Mouse (Mus musculus): ENCODE data around the gene Map4. TPM values are rescaled to one million over a fixed set of nuclear protein-coding genes. Genes with fewer than 3 reads are reported as not detected.
"Not testable (repeated sequence)": the region's sequence is repeated elsewhere in the genome, so short reads cannot be mapped to it uniquely, and the experiment has no call there.

The Map4 gene
- total RNA-seq, 2 experiments from 2014 or later, result 578 to 579 TPM

DNA sequence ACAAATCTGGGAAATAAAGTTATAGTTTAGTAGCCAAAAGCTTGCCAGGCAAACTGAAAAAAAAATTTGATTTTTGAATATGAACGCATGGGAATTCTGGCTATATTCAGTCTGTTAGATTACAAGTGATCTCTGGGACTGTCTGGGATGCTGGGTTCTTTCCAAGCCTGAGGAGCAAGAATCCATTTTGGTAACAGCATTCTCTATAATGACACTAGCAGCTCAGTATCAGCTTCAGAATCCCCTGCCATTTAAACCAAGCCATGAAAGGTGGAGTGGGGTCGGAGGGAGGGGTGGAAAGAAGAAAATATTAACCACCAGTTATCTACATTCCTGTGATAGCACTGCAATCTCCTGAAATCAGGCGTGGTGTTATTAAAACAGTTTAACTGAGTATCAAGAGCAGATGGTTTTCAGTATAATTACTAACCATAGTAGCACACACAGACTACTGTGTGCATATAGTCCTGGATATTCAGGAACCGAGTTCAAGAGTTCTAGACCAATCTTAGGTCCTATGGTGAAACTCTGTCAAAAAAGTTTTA is 38.6 kb downstream of the Map4 start:
- TF ChIP-seq CTCF (conservative IDR thresholded peaks at IDR 0.05), result no peak
- no peak for DNase-seq (ENCODE audit: low spot score in 2 of 2)
- Histone ChIP-seq H3K4me3 (no peak overlapping the region), H3K27ac (peak overlapping the region; percentile 76)

DNA sequence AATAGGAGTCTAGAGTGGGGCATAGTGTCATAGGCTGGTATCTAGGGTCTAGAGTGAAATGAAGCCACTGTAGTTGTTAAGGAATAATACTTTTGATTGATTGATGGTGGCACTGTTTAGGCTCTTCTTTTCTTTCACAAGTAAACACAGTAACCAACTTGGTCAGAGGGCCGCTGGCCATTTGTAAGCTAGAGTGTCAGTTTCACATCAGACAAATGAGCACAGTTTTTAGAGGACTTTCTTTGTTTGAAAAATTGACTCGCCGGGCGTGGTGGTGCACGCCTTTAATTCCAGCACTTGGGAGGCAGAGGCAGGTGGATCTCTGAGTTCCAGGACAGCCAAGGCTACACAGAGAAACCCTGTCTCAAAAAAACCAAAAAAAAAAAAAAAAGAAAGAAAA is 40.5 kb downstream of the Map4 start:
- H3K27ac ChIP-seq; H3K4me3 ChIP-seq; DNase-seq (ENCODE audit: low spot score in 2 of 2): not testable (repeated sequence)

- not testable (repeated sequence) for H3K27ac ChIP-seq; DNase-seq (ENCODE audit: low spot score in 2 of 2); H3K4me3 ChIP-seq
- TF ChIP-seq CTCF (conservative IDR thresholded peaks at IDR 0.05), result peak; percentile 33
These were observed 49.0 kb downstream of the Map4 start for GRCm38 (mm10) chr9:109980223-109980622.

DNA sequence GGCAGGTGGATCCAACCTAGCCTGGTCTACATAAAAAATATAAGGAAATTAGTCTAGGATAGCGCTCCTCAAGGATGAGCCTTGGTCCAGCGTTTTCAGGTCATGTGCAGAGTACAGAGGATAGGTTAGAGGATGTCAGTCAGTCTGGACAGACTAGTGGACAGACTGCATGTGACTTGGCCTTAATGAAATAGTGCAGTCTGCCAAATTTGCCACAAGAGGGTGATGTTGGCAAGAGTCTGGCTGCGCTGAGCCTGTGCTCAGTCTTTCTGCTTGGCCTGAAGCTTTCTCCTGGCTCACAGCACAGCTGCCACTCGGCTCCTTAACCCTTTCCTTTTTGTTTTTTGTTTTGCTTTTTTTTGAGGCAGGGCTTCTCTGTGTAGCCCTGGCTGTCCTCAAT is 54.2 kb downstream of the Map4 start:
- peak overlapping the region; percentile 75 for H3K27ac ChIP-seq
- TF ChIP-seq CTCF (conservative IDR thresholded peaks at IDR 0.05), result peak; percentile 96
- peak; percentile 72 to 81 for DNase-seq (ENCODE audit: low spot score in 2 of 2)
- no peak overlapping the region for H3K4me3 ChIP-seq

GRCm38 (mm10) chr9:109989084-109989483 is 57.8 kb downstream of the Map4 start:
- Histone ChIP-seq H3K27ac (peak overlapping the region; percentile 70), H3K4me3 (no peak overlapping the region)
- DNase-seq (ENCODE audit: low spot score in 2 of 2), result peak in 1 of 2 experiments; percentile 27
- TF ChIP-seq CTCF (conservative IDR thresholded peaks at IDR 0.05), result no peak

DNA sequence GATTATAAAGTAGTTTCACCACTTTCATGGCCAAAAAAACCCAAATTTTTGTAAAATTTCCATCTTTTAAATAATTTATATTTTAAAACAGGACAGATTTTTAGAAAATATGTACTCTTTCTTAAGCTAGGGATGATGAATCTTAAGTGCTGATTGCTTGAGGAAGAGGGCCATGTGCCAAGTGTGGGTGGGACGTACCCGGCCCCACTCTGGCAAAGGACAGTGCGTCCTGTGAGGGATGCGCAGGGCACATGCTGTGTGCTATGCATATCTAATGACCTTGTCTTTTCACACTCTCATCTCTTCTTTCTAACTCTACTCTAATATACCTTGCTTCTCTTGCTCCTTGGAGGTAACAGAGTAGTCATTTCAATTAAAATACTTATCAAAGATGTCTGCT is 66.2 kb downstream of the Map4 start:
- peak; percentile 50 to 55 for DNase-seq (ENCODE audit: low spot score in 2 of 2)
- no peak overlapping the region for H3K4me3 ChIP-seq
- no peak for TF ChIP-seq CTCF (conservative IDR thresholded peaks at IDR 0.05)

GRCm38 (mm10) chr9:110001946-110002345 is 70.7 kb downstream of the Map4 start:
- DNase-seq (ENCODE audit: low spot score in 2 of 2), result no peak
- no peak for TF ChIP-seq CTCF (conservative IDR thresholded peaks at IDR 0.05)
- Histone ChIP-seq H3K27ac (peak overlapping the region; percentile 86), H3K4me3 (no peak overlapping the region)

More for the DNA sequence above, 66.2 kb downstream of the Map4 start:
- peak overlapping the region; percentile 72 for H3K27ac ChIP-seq

DNA sequence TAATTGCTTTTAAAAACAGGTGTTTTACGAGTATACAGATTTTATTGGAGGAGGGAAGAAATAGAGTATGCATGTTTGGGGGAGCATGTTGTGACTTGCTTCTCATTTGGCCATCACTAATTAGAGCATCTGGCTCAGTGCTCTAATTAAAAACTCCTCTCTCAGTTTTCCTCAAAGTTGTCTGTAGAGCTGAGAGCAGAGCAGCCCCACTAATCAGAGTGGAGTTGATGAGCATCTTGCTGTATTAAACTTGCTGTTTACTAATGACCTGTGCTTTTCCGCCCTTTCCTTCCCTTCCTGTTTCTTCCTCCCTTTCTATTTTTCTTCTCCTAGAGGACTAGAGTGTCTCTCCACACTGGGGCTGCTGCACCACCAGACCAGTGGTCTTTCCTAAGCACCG is 71.2 kb downstream of the Map4 start:
- DNase-seq (ENCODE audit: low spot score in 2 of 2), result no peak
- peak overlapping the region; percentile 22; the same call in 1 of the 2 replicates for H3K4me3 ChIP-seq
- no peak for TF ChIP-seq CTCF (conservative IDR thresholded peaks at IDR 0.05)
- H3K27ac ChIP-seq, result peak overlapping the region; percentile 86

- Histone ChIP-seq H3K27ac (peak overlapping the region; percentile 70), H3K4me3 (no peak overlapping the region)
- peak; percentile 32 to 38 for DNase-seq (ENCODE audit: low spot score in 2 of 2)
- no peak for TF ChIP-seq CTCF (conservative IDR thresholded peaks at IDR 0.05)
These were observed 88.0 kb downstream of the Map4 start for GRCm38 (mm10) chr9:110019224-110019623.

- Histone ChIP-seq H3K27ac (peak overlapping the region; percentile 80), H3K4me3 (no peak overlapping the region)
- peak; percentile 51 to 75 for DNase-seq (ENCODE audit: low spot score in 2 of 2)
- no peak for TF ChIP-seq CTCF (conservative IDR thresholded peaks at IDR 0.05)
These were observed 89.1 kb downstream of the Map4 start for GRCm38 (mm10) chr9:110020405-110020804.

- H3K4me3 ChIP-seq, result no peak overlapping the region
- no peak for DNase-seq (ENCODE audit: low spot score in 2 of 2)
- peak overlapping the region; percentile 80 for H3K27ac ChIP-seq
- TF ChIP-seq CTCF (conservative IDR thresholded peaks at IDR 0.05), result no peak
These were observed 90.2 kb downstream of the Map4 start for GRCm38 (mm10) chr9:110021463-110021862.

DNA sequence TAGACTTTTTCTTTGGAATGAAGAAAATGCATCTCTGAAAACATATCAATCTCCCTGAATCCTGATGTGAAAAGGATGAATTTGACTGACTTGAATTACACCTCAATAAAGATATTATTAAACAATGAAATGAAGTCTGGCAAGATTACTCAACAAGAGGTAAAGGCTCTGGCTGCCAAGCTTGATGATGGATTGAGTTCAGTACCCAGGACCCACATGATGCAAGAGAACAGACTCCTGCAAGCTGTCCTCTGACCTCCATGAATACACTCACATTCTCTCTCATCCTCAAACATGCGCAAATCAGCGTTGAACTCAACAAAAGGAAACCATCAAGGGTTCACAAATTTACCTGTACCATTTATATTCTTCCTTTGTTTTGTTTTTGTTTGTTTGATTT is 90.9 kb downstream of the Map4 start:
- TF ChIP-seq CTCF (conservative IDR thresholded peaks at IDR 0.05), result no peak
- Histone ChIP-seq H3K4me3 (no peak overlapping the region), H3K27ac (peak overlapping the region; percentile 80; the same call in 1 of the 2 replicates)
- DNase-seq (ENCODE audit: low spot score in 2 of 2), result no peak

DNA sequence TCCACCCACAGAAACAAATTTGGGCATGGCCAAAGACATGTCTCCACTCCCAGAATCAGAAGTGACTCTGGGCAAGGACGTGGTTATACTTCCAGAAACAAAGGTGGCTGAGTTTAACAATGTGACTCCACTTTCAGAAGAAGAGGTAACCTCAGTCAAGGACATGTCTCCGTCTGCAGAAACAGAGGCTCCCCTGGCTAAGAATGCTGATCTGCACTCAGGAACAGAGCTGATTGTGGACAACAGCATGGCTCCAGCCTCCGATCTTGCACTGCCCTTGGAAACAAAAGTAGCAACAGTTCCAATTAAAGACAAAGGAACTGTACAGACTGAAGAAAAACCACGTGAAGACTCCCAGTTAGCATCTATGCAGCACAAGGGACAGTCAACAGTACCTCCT is 103.8 kb downstream of the Map4 start:
- H3K27ac ChIP-seq, result no peak overlapping the region
- DNase-seq (ENCODE audit: low spot score in 2 of 2), result no peak
- no peak for TF ChIP-seq CTCF (conservative IDR thresholded peaks at IDR 0.05)

GRCm38 (mm10) chr9:110037895-110038294 is 106.6 kb downstream of the Map4 start:
- Histone ChIP-seq H3K4me3 (no peak overlapping the region), H3K27ac (peak overlapping the region; percentile 73)
- TF ChIP-seq CTCF (conservative IDR thresholded peaks at IDR 0.05), result no peak
- DNase-seq (ENCODE audit: low spot score in 2 of 2), result no peak

More for the DNA sequence above, 103.8 kb downstream of the Map4 start:
- H3K4me3 ChIP-seq, result no peak overlapping the region

All from layer of hippocampus, adult 2 months (tissue).